Mouse (Mus musculus) heart, postnatal 0 days (tissue): ENCODE data around the gene Trp53. TPM values are rescaled to one million over a fixed set of nuclear protein-coding genes. Genes with fewer than 3 reads are reported as not detected.
"Not testable (repeated sequence)": the region's sequence is repeated elsewhere in the genome, so short reads cannot be mapped to it uniquely, and the experiment has no call there.

Source experiments
- ATAC-seq: fragments of 200-750 bp; cut with Nextera tagmentation; 2 replicates; pipeline ENCODE4 v1.8.0; 2017; ENCODE audit warnings: low read depth, moderate number of reproducible peaks, moderate library complexity; ENCODE audit not compliant: insufficient read depth
- DNase-seq: peaks from one replicate; pipeline ENCODE4 v3.0.0-alpha.2; 2016; ENCODE audit warnings: low spot score
- H3K27ac ChIP-seq: fragments of 300-500 bp; sonication (generic); 2 replicates; pipeline ENCODE4 v1.5.1; 2014; ENCODE audit warnings: low read depth, mild to moderate bottlenecking
- H3K27me3 ChIP-seq: fragments of 300-500 bp; sonication (generic); 2 replicates; pipeline ENCODE4 v1.6.1; 2014; ENCODE audit warnings: low read length, mixed read lengths; ENCODE audit not compliant: control insufficient read depth, insufficient read depth
- H3K36me3 ChIP-seq: fragments of 300-500 bp; sonication (generic); replicated peaks from 2 replicates; pipeline ENCODE4 v1.6.1; 2014; ENCODE audit warnings: low read length, mixed read lengths; ENCODE audit not compliant: control insufficient read depth, insufficient read depth
- H3K4me1 ChIP-seq: fragments of 300-500 bp; sonication (generic); 2 replicates; pipeline ENCODE4 v1.6.1; 2014; ENCODE audit warnings: antibody characterized with exemption; ENCODE audit not compliant: control insufficient read depth, insufficient read depth
- H3K4me2 ChIP-seq: fragments of 300-500 bp; sonication (generic); 2 replicates; pipeline ENCODE4 v1.6.1; 2014; ENCODE audit warnings: low read depth, mild to moderate bottlenecking, low read length, moderate library complexity
- H3K4me3 ChIP-seq: fragments of 300-500 bp; sonication (generic); 2 replicates; pipeline ENCODE4 v1.5.1; 2014; ENCODE audit warnings: low read depth, low read length
- H3K9ac ChIP-seq: fragments of 300-500 bp; sonication (generic); replicated peaks from 2 replicates; pipeline ENCODE4 v1.6.1; 2014; ENCODE audit warnings: low read depth, low read length, mixed read lengths
- H3K9me3 ChIP-seq: fragments of 300-500 bp; sonication (generic); replicated peaks from 2 replicates; pipeline ENCODE4 v1.6.1; 2016; ENCODE audit warnings: low read length; ENCODE audit not compliant: control insufficient read depth
- CTCF ChIP-seq: IDR thresholded peaks from 2 replicates; pipeline ENCODE4 v1.5.1; 2016; ENCODE audit warnings: antibody characterized with exemption, control low read depth, low read depth
- EP300 ChIP-seq: IDR thresholded peaks from 2 replicates; pipeline ENCODE4 v1.6.1; 2016; ENCODE audit warnings: antibody characterized with exemption, low read depth
- WGBS: fragments of 180-500 bp; shearing (Covaris S2); extraction: QIAGEN DNeasy Blood & Tissue Kit; methylation state at CpG from one replicate; pipeline ENCODE4 v1.1.7; 2014; 5-methylcytosine and 5-hydroxymethylcytosine counted together
- polyA plus RNA-seq: library from polyadenylated mRNA; unstranded; fragments of >200 nt; fragmentation: Nextera tagmentation; extraction: Ambion mirVana; gene quantifications from 2 replicates; pipeline ENCODE4 v1.2.1, GENCODE M21; 2015
- total RNA-seq: library from RNA; depleted of rRNA; stranded (reverse); fragments of >200 nt; gene quantifications from 2 replicates; pipeline ENCODE4 v1.2.3, GENCODE M21; 2014; ENCODE audit warnings: low replicate concordance; rRNA removed

Gene Trp53
- total RNA-seq (33.6 and 35.9 TPM in 2 replicates), polyA plus RNA-seq (31.5 and 32.6 TPM in 2 replicates)

GRCm38 (mm10) chr11:69580091-69580514 lies at the start of gene Trp53, which contains the start of gene Wrap53:
Gene Trp53, plus strand, starts transcription at chr11:69580359.
Gene Wrap53, minus strand, starts transcription at chr11:69580255.
- TF ChIP-seq CTCF (no peak), EP300 (peak; percentile 56; the same call in 1 of the 2 replicates)
- DNase-seq: peak; percentile 97
- Histone ChIP-seq H3K27me3 (no peaks in the 10 kb centered on the region), H3K27ac (peak within 1 kb of the TSS; percentile 98), H3K4me1 (peaks cover 20% of the 10 kb centered on the region; the same call in 1 of the 2 replicates), H3K36me3 (no peaks in the 10 kb centered on the region; the same call in none of the 2 replicates), H3K4me3 (peak within 1 kb of the TSS; percentile 72), H3K9ac (peak within 1 kb of the TSS; percentile 77), H3K4me2 (peak within 1 kb of the TSS; percentile 98), H3K9me3 (no peaks in the 10 kb centered on the region)
- peak; percentile 69 for ATAC-seq
- WGBS: under 1% methylated on average over 13 of the region's 13 CpGs

DNA sequence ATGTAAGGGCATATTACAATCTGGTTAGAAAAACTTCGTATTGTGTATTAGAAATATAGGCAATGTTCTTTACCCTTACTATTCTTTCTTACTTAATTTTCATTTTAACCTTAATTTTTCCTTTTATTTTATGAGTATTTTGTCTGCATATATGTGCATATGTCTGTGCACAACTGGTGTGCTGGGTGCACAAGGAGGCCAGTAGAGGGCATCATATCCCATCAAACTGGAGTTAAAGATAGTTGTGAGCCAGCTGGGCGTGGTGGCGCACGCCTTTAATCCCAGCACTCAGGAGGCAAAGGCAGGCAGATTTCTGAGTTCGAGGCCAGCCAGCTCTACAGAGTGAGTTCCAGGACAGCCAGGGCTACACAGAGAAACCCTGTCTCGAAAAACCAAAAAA lies 49.4 kb upstream of the Trp53 start:
- not testable (repeated sequence) for H3K27ac ChIP-seq, H3K9me3 ChIP-seq, H3K36me3 ChIP-seq, H3K27me3 ChIP-seq, ATAC-seq, H3K9ac ChIP-seq, DNase-seq, H3K4me2 ChIP-seq, H3K4me3 ChIP-seq, H3K4me1 ChIP-seq
- TF ChIP-seq CTCF: 0 out of 2 replicates have a peak, but pooled peaks have one; percentile 10
- WGBS: 82% methylated on average over 6 of the region's 6 CpGs

GRCm38 (mm10) chr11:69532480-69533150 lies 47.5 kb upstream of the Trp53 start:
- no peak for ATAC-seq
- no peak overlapping the region for H3K4me2 ChIP-seq
- TF ChIP-seq EP300 (no peak), CTCF (no peak)
- H3K27me3 ChIP-seq: 0 out of 2 replicates have a peak, but pooled peaks cover 9% of the 10 kb centered on the region
- H3K36me3 ChIP-seq: no peaks in the 10 kb centered on the region
- no peaks in the 10 kb centered on the region for H3K9me3 ChIP-seq
- H3K9ac ChIP-seq: no peak overlapping the region
- no peaks in the 10 kb centered on the region for H3K4me1 ChIP-seq
- H3K4me3 ChIP-seq: no peak overlapping the region
- WGBS: 77% methylated on average over 7 of the region's 7 CpGs
- H3K27ac ChIP-seq: no peak overlapping the region
- DNase-seq: no peak

DNA sequence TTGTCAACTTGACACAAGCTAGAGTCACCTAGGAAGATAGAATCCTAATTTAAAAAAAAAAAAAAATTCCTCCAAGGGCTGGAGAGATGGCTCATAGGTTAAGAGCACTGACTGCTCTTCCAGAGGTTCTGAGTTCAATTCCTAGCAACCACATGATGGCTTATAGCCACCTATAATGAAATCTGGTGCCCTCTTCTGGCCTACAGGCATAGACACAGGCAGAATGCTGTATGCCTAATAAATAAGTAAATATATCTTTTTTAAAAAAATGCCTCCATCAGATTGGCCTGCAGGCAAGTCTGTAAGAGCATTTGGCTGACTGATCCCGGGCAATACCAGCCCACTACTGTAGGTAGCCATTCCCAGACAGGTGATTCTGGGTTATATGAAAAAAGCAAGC lies 45.2 kb upstream of the Trp53 start:
- Histone ChIP-seq H3K4me2 (no peak overlapping the region), H3K9ac (no peak overlapping the region), H3K4me3 (no peak overlapping the region), H3K4me1 (no peaks in the 10 kb centered on the region), H3K27me3 (no peaks in the 10 kb centered on the region), H3K36me3 (no peaks in the 10 kb centered on the region), H3K27ac (no peak overlapping the region), H3K9me3 (no peaks in the 10 kb centered on the region)
- TF ChIP-seq CTCF: no peak
- TF ChIP-seq EP300: no peak
- DNase-seq (no peak), ATAC-seq (no peak)
- 51% methylated on average over 1 of the region's 1 CpGs for WGBS

GRCm38 (mm10) chr11:69540700-69541099 lies 39.5 kb upstream of the Trp53 start:
- Histone ChIP-seq H3K9me3 (no peaks in the 10 kb centered on the region), H3K9ac (no peak overlapping the region), H3K27me3 (no peaks in the 10 kb centered on the region), H3K4me1 (no peaks in the 10 kb centered on the region), H3K4me2 (no peak overlapping the region), H3K4me3 (no peak overlapping the region), H3K27ac (no peak overlapping the region), H3K36me3 (no peaks in the 10 kb centered on the region)
- no peak for TF ChIP-seq CTCF
- TF ChIP-seq EP300: no peak
- DNase-seq (no peak), ATAC-seq (no peak)
- WGBS: 82% methylated on average over 2 of the region's 2 CpGs

- not testable (repeated sequence) for H3K4me1 ChIP-seq, H3K4me2 ChIP-seq, ATAC-seq, H3K9ac ChIP-seq, H3K9me3 ChIP-seq, H3K36me3 ChIP-seq, H3K4me3 ChIP-seq, H3K27me3 ChIP-seq, DNase-seq, H3K27ac ChIP-seq
- WGBS: 55% methylated on average over 1 of the region's 3 CpGs
These were observed 38.4 kb upstream of the Trp53 start for GRCm38 (mm10) chr11:69541741-69542140.
